Mouse (Mus musculus) embryo, embryonic 9.5 days (tissue): Measurements from ENCODE around the gene Ppp1r11.
A peak's percentile ranks its signal among the peaks of the same experiment; 100 is the strongest.
"Not testable (repeated sequence)": the region's sequence is repeated elsewhere in the genome, so short reads cannot be mapped to it uniquely, and the experiment has no call there.

ENCODE experiments used
- DNase-seq: peaks from one replicate; pipeline ENCODE4 v3.0.0-alpha.2; 2017; ENCODE audit errors: extremely low spot score

Gene Ppp1r11

GRCm38 (mm10) chr17:36950981-36951947 is at the start of gene Ppp1r11:
TSS of gene Ppp1r11 (minus strand) at chr17:36951741.
- DNase-seq: peak; percentile 96

GRCm38 (mm10) chr17:37000863-37001262 is 49.3 kb upstream of the Ppp1r11 start, which contains the start of gene Zfp57:
TSS of gene Zfp57 (plus strand) at chr17:37001163.
- DNase-seq: no peak

GRCm38 (mm10) chr17:36998477-36998876 is 46.9 kb upstream of the Ppp1r11 start:
- no peak for DNase-seq

DNA sequence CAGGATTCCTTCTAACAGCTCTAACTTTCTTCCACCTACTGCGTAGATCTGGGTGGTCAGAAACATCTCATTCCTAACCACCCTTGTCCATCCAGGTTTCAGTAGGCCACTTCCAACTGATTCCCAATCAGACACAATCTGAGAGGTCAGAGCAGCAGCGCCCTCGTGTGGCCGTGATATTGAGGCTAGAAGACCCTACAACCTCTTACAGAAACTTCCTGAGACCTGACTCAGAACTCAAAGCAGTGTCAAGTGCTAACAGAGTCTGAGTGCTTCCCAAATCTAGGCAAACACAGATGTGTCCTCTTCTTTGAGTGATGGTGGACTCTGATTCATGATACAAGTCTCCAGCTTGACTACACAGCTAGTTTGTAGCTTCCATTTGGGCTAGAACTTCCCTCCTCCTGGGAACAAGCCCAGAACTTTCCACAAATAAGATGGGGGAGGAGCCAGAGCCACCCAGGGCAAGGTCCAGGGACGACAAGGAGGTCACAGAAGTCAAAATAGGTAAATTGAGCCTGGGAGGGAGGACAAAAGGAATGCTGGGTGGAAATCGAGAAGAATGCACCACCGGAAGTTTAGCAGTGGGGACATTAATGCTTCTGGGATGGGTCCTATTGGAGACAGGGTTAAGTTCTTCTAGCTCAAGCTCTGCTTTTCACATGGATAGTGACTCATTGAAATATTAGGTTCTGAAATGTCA is 45.6 kb upstream of the Ppp1r11 start:
- peak; percentile 79 for DNase-seq

DNA sequence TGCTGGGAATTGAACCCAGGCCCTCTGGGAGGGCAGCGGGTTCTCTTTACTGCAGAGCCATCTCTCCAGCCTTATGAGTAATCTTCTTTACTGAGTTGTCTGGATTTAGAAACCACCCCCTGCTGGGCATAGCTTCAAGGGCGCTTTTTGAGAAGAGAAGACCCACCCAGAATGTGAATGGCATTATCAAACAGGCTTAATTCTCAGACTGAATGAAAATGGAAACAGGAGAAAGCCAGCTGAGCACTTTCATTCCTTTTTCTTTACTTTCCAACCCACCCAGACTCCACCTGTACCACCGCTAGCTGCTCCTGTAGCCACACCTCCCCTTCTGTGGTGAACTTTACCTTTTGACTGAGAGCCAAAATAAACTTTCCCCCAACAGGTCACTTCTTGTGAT is 43.9 kb upstream of the Ppp1r11 start:
- DNase-seq: no peak

- no peak for DNase-seq
These were observed 43.0 kb upstream of the Ppp1r11 start for GRCm38 (mm10) chr17:36994528-36994927.

GRCm38 (mm10) chr17:36993770-36994325 is 42.3 kb upstream of the Ppp1r11 start:
- no peak for DNase-seq

GRCm38 (mm10) chr17:36992336-36993104 is 41.0 kb upstream of the Ppp1r11 start:
- no peak for DNase-seq

DNA sequence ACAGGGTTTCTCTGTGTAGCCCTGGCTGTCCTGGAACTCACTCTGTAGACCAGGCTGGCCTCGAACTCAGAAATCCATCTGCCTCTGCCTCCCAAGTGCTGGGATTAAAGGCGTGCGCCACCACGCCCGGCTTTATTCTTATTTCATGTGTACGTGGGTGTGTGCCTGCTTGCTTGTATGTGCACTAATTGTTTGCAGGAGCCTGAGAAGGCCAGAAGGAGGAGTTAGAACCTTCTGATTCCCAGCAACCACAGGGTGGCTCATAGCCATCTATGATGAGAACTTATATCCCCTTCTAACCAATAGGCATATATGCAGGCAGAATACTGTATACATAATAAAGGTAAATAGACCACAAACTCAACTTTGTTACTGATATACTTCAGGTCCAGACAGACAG is 39.1 kb upstream of the Ppp1r11 start:
- not testable (repeated sequence) for DNase-seq

DNA sequence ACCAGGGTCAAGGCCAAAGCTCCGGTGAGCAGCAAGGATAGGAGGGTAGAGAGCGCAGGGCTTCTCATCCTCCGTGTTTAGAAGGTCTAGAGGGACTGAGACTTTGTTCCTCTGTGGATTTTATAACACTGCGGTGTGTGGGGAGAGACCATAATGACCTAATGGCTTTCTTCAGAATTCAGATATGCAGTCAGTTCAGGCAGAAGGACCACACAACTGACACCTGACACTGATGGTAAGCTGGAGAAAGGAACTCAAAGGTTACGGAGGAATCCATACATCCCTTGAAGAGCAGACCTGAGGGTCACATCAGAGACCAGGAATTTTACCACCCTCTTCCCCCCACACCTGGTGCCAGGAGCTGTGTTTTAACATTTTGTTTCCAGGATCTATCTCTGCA is 37.9 kb upstream of the Ppp1r11 start, which contains the start of gene H2-M5:
Gene H2-M5, minus strand, starts transcription at position 101 of the 400 bp plus-strand sequence.
- DNase-seq: no peak

DNA sequence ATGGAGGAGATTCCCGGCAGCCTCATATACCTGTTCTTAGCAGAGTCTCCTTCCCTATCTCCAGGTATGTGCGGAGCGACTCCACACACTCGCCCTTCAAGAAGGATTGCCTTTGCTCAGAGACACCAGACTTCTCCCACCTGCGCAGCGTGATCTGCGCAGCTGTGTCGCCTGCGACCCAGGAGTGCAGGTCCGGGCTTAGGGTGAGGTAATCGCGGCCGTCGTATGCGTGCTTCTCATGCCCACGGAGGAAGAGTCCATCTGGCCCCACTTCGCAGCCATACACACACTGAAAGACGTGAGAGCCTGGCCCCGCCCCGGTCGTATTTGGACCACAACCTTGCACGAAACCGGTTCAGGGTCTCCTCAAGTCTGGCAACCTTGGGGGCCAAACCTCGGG is 36.9 kb upstream of the Ppp1r11 start:
- no peak for DNase-seq

DNA sequence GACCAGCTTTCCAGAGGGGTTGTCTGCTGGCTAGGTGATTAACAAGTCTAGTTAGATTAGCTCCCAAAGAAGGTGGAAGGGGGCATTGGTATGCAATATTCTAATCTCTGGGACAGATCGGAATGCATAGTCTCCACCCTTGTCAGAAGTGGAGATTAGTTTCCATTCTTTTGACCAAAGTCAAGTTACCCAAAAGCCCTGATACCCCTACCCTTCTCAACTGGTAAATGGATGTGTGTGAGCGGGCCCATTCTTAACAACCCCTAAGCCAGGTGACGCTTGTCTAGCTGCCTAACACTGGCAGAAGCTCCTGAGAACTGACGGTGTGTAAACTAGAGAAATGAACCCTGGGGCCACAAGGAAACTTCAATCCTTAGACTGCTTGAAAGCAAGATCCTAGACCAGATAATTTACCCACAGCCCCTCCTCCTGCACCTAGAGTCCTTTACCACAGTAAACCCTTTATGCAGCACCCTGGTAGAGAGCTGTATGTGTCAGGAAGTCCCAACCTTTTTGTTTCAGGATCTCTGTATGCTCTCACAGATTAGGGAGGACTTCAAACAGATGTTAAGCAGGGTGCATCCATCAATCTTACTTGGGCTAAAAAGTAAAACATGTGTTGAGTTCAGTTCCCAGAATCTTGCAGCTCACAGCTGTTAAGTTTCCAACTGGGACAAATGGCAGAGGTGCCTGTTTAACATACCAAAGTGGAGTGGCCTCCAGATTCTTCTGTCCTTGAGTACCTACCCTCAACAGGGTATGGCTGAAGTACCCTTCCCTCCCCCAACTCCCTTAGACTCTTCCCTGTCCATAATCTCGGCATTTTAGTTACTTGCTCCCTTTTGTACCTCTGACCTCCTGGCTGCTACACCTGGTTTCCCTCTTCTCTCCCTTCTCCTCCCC is 31.0 kb upstream of the Ppp1r11 start:
- DNase-seq: peak; percentile 8

GRCm38 (mm10) chr17:36981845-36982244 is 30.3 kb upstream of the Ppp1r11 start:
- peak; percentile 40 for DNase-seq

DNA sequence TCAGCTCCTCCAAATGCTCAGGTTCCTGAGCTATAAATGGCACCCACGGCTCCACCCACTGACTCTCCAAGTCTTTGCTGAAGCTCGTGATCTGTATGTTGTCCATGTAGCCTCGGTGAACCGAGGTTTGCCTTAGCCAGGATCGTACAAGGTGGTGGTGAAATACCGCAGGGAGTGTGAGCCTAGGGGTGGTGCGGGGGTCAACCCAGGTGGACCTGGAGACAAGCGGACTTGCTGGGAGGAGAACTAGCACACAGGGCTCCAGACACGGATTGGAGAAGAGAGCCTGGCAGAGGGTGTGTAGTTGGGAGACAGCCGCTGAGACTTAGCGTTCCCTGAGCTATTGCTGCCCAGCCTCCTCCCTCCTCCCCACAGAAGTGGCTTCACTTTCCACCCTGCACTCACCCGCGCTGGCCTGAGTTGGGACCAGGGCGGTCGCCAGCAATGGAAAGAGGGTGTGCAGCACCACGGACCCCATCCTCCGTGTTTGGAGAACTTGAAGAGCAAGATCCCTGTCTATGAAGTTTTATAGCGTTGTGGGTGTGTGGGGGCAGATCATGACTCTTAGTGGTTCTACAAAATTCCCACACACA is 29.8 kb upstream of the Ppp1r11 start, which contains the start of gene 2410137M14Rik:
Gene 2410137M14Rik, minus strand, starts transcription at position 17 of the 593 bp plus-strand sequence.
- DNase-seq: peak; percentile 27

- DNase-seq: no peak
These were observed 21.8 kb upstream of the Ppp1r11 start for GRCm38 (mm10) chr17:36973271-36973787.

DNA sequence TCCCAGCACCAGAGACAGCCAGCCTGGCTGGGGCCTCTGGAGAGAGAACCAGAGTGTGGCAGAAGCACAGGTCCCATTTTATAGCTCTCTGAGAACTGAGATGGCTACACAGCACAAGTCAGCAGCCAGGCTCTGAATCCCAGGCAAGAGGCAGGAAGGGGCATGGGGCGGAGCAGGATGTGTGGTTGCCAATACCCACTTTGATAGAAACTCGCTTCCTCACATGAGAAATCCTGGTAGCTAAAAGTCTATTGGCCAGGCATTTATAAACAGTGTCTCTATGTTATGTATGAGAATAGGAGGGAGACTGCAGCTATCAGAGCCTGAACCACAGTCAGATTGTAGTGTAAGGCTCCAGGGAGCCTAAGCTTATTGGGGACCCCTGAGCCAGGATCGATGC is 21.2 kb upstream of the Ppp1r11 start:
- DNase-seq: no peak

DNA sequence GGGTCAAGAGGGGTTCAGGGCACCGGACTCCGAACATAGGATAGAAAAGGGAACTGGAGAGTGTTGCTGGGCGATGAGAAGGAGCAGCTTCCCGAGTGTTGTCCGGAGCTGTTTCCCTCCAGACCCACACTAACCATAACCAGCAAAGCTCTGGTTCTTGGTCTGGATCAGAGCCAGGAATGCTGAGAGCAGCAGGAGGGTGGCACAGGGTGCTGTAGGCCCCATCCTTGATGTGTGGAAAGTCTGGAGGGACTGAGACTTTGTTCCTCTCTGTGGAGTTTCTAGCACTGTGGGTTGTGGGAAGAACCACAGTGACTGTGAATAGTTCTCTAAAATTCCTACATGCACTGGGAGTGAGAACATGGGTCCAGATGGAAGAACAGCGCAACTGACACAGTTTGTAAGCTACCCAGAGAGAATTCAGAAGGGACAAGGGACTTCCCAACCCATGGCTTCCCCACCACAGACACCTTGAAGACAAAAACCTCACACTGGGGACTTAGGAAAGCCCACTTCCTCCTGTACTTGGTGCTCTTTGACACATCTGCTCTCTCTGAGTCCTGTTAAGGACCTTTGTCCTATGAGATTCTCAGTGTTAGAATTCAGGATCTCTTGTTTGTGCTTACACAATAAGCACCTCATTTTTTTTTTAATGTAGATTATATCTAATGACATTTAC is 19.8 kb upstream of the Ppp1r11 start:
- no peak for DNase-seq

- DNase-seq: no peak
These were observed 18.9 kb upstream of the Ppp1r11 start for GRCm38 (mm10) chr17:36970316-36970890.

DNA sequence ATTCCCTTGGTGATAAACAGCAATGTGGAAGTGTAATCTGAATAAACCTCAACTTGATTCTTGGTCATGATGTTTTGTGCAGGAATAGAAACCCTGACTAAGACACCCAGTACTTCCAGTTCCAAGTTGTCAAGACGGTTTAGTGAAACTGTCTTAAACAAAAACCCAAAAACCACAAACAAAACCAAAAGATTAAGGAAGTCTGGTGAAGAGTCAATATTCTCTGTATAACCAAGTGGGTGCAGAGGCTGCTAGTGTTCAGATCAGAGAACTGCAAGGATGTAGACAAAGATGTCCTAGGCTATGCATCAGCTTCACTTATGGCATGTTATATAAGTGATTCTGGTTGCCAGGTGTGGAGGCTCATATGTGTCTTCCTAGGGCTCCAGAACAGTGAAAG is 15.3 kb upstream of the Ppp1r11 start:
- no peak for DNase-seq
